Mouse (Mus musculus) stomach, embryonic 16.5 days (tissue): ENCODE measurements around the gene Tgm3. TPM values are rescaled to one million over a fixed set of nuclear protein-coding genes. Genes with fewer than 3 reads are reported as not detected.

Experiments used
- ATAC-seq: fragments of 200-750 bp; cut with Nextera tagmentation; 2 replicates; pipeline ENCODE4 v1.8.0; 2017; ENCODE audit warnings: moderate number of reproducible peaks, moderate TSS enrichment; ENCODE audit not compliant: insufficient read depth, low FRiP score
- H3K27ac ChIP-seq: fragments of 300-500 bp; sonication (generic); 2 replicates; pipeline ENCODE4 v1.5.1; 2014; ENCODE audit warnings: low read length
- H3K27me3 ChIP-seq: fragments of 300-500 bp; sonication (generic); 2 replicates; pipeline ENCODE4 v1.6.1; 2014; ENCODE audit warnings: low read length, control low read depth, mixed read lengths; ENCODE audit not compliant: control insufficient read depth, insufficient read depth
- H3K36me3 ChIP-seq: fragments of 300-500 bp; sonication (generic); 2 replicates; pipeline ENCODE4 v1.6.1; 2014; ENCODE audit warnings: low read length; ENCODE audit not compliant: control insufficient read depth, insufficient read depth
- H3K4me1 ChIP-seq: fragments of 300-500 bp; sonication (generic); 2 replicates; pipeline ENCODE4 v1.6.1; 2014; ENCODE audit warnings: low read length, control low read depth, mixed read lengths; ENCODE audit not compliant: control insufficient read depth, insufficient read depth
- H3K4me2 ChIP-seq: fragments of 300-500 bp; sonication (generic); 2 replicates; pipeline ENCODE4 v1.6.1; 2014; ENCODE audit warnings: low read depth, low read length, mixed read lengths
- H3K4me3 ChIP-seq: fragments of 300-500 bp; sonication (generic); replicated peaks from 2 replicates; pipeline ENCODE4 v1.5.1; 2014; ENCODE audit warnings: mild to moderate bottlenecking, low read length
- H3K9ac ChIP-seq: fragments of 300-500 bp; sonication (generic); 2 replicates; pipeline ENCODE4 v1.6.1; 2014; ENCODE audit warnings: low read length
- H3K9me3 ChIP-seq: fragments of 300-500 bp; sonication (generic); replicated peaks from 2 replicates; pipeline ENCODE4 v1.6.1; 2016; ENCODE audit warnings: low read length, control low read depth; ENCODE audit not compliant: control insufficient read depth
- WGBS: fragments of 180-500 bp; shearing (Covaris S2); extraction: QIAGEN DNeasy Blood & Tissue Kit; methylation state at CpG from one replicate; pipeline ENCODE4 v1.1.7; 2014; 5-methylcytosine and 5-hydroxymethylcytosine counted together
- microRNA-seq: library from miRNA; unstranded; fragments of <30 nt; microRNA quantifications from one replicate; pipeline ENCODE4, GENCODE M21; 2016
- polyA plus RNA-seq: library from polyadenylated mRNA; unstranded; fragments of >200 nt; fragmentation: Nextera tagmentation; extraction: Ambion mirVana; gene quantifications from 2 replicates; pipeline ENCODE4 v1.2.1, GENCODE M21; 2015

Gene Tgm3
- polyA plus RNA-seq, 1 experiment from 2014 or later: 3.0 TPM

DNA sequence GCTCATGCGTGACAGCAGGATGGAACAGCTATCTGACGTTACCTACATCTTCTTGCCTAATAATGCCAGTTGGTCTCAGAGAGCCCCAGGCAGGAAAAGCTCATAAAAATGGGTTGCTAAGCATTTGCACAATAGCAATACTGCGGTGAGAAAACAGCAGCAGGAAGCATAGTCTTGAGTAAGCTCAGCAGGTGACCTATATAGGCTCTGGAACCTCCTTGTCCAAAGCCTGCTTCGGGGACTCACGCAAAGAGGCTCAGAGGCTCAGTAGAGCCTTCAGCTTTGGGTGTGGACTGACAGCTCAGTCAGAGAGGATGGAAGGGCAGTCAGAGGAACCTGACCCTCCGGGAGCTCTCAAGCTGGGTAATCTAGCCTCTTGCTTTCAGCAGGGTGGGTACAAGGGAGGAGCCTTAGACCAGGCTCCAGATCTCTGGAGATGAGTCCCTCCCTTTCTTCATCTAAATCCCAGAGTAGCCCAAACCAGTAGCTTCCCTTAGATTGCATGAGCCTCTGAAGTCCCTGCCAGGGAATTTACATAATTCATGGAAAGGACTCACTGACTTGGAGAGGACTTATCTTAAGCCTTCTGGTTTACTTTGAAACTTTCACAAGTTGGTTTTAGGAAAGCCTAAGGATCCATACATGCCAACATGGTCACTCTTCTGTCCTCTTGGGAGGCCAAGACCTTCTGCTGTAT is 28.2 kb downstream of the Tgm3 start:
- WGBS: 76% methylated on average over 6 of the region's 6 CpGs
- Histone ChIP-seq H3K9ac (no peak overlapping the region), H3K27ac (no peak overlapping the region), H3K4me2 (no peak overlapping the region), H3K36me3 (no peaks in the 10 kb centered on the region), H3K9me3 (no peaks in the 10 kb centered on the region), H3K27me3 (no peaks in the 10 kb centered on the region), H3K4me3 (no peak overlapping the region), H3K4me1 (no peaks in the 10 kb centered on the region)
- ATAC-seq: no peak

DNA sequence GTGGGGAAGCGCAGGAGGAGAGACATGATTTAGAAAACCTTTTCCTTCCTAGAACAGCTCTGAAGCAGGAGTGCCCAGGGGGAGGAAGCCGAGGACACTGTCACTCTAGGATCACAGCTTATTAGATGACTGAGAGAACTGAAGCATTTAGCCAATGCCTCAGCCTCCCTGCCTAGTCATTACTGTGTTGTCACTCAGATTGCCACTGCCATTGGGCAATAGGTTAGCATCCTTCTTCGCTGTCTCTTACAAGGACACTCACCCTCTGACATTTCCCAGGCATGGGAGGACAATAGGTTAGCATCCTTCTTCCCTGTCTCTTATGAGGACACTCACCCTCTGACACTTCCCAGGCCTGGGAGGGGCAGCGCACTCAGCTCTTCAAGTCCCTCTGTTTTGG is 31.7 kb downstream of the Tgm3 start:
- Histone ChIP-seq H3K27ac (no peak overlapping the region), H3K4me3 (no peak overlapping the region), H3K9me3 (no peaks in the 10 kb centered on the region), H3K27me3 (no peaks in the 10 kb centered on the region), H3K4me1 (no peaks in the 10 kb centered on the region), H3K4me2 (no peak overlapping the region), H3K9ac (no peak overlapping the region), H3K36me3 (no peaks in the 10 kb centered on the region)
- ATAC-seq: no peak
- 68% methylated on average over 4 of the region's 4 CpGs for WGBS

DNA sequence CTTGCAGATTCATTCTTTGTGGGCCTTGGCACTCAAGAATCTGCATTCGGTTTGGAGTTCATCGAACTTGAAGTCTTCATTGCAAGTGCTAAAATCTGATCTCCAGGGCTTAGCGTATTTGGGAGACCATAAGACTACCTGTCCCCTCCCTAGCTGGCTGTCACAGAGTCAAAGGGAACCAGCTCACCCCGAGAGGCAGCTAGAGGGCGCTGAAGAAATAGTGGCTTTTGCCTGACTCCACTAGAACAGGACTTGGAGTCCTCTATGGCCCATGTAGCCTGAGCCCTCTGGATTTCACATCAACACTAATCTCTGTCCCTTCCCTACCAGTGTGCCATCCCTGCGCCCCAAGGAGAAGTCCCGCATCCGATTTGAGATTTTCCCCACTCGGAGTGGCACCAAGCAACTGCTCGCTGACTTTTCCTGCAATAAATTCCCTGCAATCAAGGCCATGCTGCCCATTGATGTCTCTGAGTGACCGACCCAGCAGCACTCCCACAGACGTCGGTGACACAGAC is 35.8 kb downstream of the Tgm3 start:
- H3K4me3 ChIP-seq: no peak overlapping the region
- H3K36me3 ChIP-seq: no peaks in the 10 kb centered on the region
- no peaks in the 10 kb centered on the region for H3K4me1 ChIP-seq
- no peak overlapping the region for H3K9ac ChIP-seq
- no peaks in the 10 kb centered on the region for H3K9me3 ChIP-seq
- no peaks in the 10 kb centered on the region for H3K27me3 ChIP-seq
- no peak overlapping the region for H3K4me2 ChIP-seq
- H3K27ac ChIP-seq: no peak overlapping the region
- ATAC-seq: no peak
- 70% methylated on average over 13 of the region's 13 CpGs for WGBS

- 70% methylated on average over 6 of the region's 6 CpGs for WGBS
- Histone ChIP-seq H3K27ac (no peak overlapping the region), H3K4me1 (no peaks in the 10 kb centered on the region), H3K9ac (no peak overlapping the region), H3K27me3 (no peaks in the 10 kb centered on the region), H3K4me3 (no peak overlapping the region), H3K4me2 (no peak overlapping the region), H3K9me3 (no peaks in the 10 kb centered on the region), H3K36me3 (no peaks in the 10 kb centered on the region)
- no peak for ATAC-seq
Observed at GRCm38 (mm10) chr2:130048792-130049191, 36.6 kb downstream of the Tgm3 start.

DNA sequence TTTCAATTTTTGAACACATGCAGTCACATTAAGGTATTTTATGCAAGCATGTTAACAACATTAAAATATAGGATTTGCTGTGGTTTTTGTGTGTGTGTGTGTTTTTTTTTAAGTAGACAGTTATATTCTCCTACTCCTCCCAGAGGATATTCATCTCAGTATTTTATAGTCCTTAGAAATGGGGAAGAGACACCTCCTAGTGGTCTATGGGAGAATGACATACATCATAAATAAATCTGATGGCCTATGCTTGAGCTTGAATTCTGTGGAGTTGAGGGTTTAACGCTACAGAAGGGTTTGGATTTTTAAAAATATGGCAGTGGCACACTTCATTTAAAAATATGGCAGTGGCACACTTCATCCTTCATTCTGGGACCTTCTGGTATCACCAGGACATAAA is 46.0 kb downstream of the Tgm3 start:
- Histone ChIP-seq H3K4me3 (no peak overlapping the region), H3K9ac (no peak overlapping the region), H3K4me2 (no peak overlapping the region), H3K4me1 (no peaks in the 10 kb centered on the region), H3K27ac (no peak overlapping the region), H3K27me3 (no peaks in the 10 kb centered on the region), H3K36me3 (no peaks in the 10 kb centered on the region), H3K9me3 (no peaks in the 10 kb centered on the region)
- ATAC-seq: no peak
- WGBS: 46% methylated on average over 1 of the region's 1 CpGs

GRCm38 (mm10) chr2:130068228-130068627 is 56.1 kb downstream of the Tgm3 start:
- Histone ChIP-seq H3K4me1 (no peaks in the 10 kb centered on the region), H3K36me3 (no peaks in the 10 kb centered on the region), H3K4me3 (no peak overlapping the region), H3K27me3 (no peaks in the 10 kb centered on the region), H3K9me3 (no peaks in the 10 kb centered on the region), H3K27ac (no peak overlapping the region), H3K4me2 (no peak overlapping the region), H3K9ac (no peak overlapping the region)
- 19% methylated on average over 3 of the region's 3 CpGs for WGBS
- no peak for ATAC-seq

DNA sequence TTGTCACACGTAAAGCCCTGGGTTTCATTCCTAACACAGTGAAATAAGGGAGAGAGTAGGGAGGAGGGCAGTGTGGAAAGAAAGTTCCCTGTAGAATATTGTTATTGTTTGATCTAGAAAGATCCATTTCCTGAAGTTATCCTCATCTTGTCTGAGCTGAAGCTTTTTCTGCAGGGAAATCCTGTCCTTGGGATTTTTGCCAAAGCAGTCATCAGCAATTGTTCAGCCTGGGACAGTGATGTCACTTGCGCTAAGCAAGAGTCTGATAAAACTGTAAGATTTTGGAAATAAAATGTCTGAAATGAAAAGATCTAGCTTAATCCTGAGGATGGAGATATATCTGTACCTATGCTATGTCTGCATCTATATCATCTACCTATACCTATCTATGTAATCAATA is 58.2 kb downstream of the Tgm3 start:
- WGBS: 80% methylated on average over 2 of the region's 2 CpGs
- no peaks in the 10 kb centered on the region for H3K36me3 ChIP-seq

More for the DNA sequence above, 58.2 kb downstream of the Tgm3 start:
- no peaks in the 10 kb centered on the region for H3K9me3 ChIP-seq
- no peak for ATAC-seq
- no peak overlapping the region for H3K9ac ChIP-seq
- H3K27me3 ChIP-seq: no peaks in the 10 kb centered on the region
- no peak overlapping the region for H3K4me2 ChIP-seq
- H3K27ac ChIP-seq: no peak overlapping the region
- H3K4me3 ChIP-seq: no peak overlapping the region
- H3K4me1 ChIP-seq: no peaks in the 10 kb centered on the region

Small RNAs within 50 kb of the gene (microRNA-seq; reads per million reads assigned to microRNA genes)
- not detected for gene Mir6339

Other genes starting within 250 kb of the Tgm3 start
- gene Stk35, start 211.8 kb upstream of the Tgm3 start, polyA plus RNA-seq: 5.2 and 7.5 TPM in 2 replicates
- not detected in 2 replicates for gene Tgm6, start 100.1 kb downstream of the Tgm3 start, polyA plus RNA-seq
- 475 and 486 TPM in 2 replicates for gene Snrpb, start 167.1 kb downstream of the Tgm3 start, polyA plus RNA-seq
- not detected in 2 replicates for gene Tmc2, start 182.8 kb downstream of the Tgm3 start, polyA plus RNA-seq